Mouse (Mus musculus): ENCODE data around the gene Ece1. TPM values are rescaled to one million over a fixed set of nuclear protein-coding genes. Genes with fewer than 3 reads are reported as not detected.

Gene Ece1
- total RNA-seq, 2 experiments from 2014 or later, result 119 to 133 TPM

- no peak for DNase-seq
These were observed 127.4 kb downstream of the Ece1 start for GRCm38 (mm10) chr4:137989426-137989825.

- DNase-seq, result no peak
These were observed 128.4 kb downstream of the Ece1 start for GRCm38 (mm10) chr4:137990433-137990832.

GRCm38 (mm10) chr4:137991240-137991639 lies 129.2 kb downstream of the Ece1 start:
- DNase-seq, result no peak

GRCm38 (mm10) chr4:137992890-137993289 lies 130.9 kb downstream of the Ece1 start, which contains the start of gene Eif4g3:
TSS of gene Eif4g3 (plus strand) at chr4:137993022.
- DNase-seq, result no peak

GRCm38 (mm10) chr4:137993291-137993758 lies 131.3 kb downstream of the Ece1 start:
- peak; percentile 100 for DNase-seq

GRCm38 (mm10) chr4:137993821-137994561 lies 132.0 kb downstream of the Ece1 start:
- peak; percentile 52 for DNase-seq

- DNase-seq, result no peak
These were observed 132.7 kb downstream of the Ece1 start for GRCm38 (mm10) chr4:137994562-137995336.

- no peak for DNase-seq
These were observed 133.4 kb downstream of the Ece1 start for GRCm38 (mm10) chr4:137995399-137995798.

- DNase-seq, result no peak
These were observed 136.2 kb downstream of the Ece1 start for GRCm38 (mm10) chr4:137998232-137998631.

- DNase-seq, result peak; percentile 67
These were observed 138.6 kb downstream of the Ece1 start for GRCm38 (mm10) chr4:138000682-138001081.

- no peak for DNase-seq
These were observed 142.0 kb downstream of the Ece1 start for GRCm38 (mm10) chr4:138003909-138004610.

- no peak for DNase-seq
These were observed 143.7 kb downstream of the Ece1 start for GRCm38 (mm10) chr4:138005781-138006180.

GRCm38 (mm10) chr4:138006951-138007613 lies 145.0 kb downstream of the Ece1 start:
- no peak for DNase-seq

GRCm38 (mm10) chr4:138008646-138009045 lies 146.6 kb downstream of the Ece1 start:
- DNase-seq, result no peak

GRCm38 (mm10) chr4:138009786-138010502 lies 147.9 kb downstream of the Ece1 start:
- DNase-seq, result no peak

- no peak for DNase-seq
These were observed 151.9 kb downstream of the Ece1 start for GRCm38 (mm10) chr4:138013723-138014479.

All from heart, postnatal 4 days (tissue).